Mouse (Mus musculus) kidney, adult 2 months (tissue): ENCODE results near the gene Fubp1. TPM values are rescaled to one million over a fixed set of nuclear protein-coding genes. Genes with fewer than 3 reads are reported as not detected.

Source experiments
- DNase-seq: peaks from one replicate; pipeline ENCODE4 v3.0.0; 2021
- H3K27ac ChIP-seq: fragments of 200-500 bp; 2 replicates; pipeline ENCODE4 v1.5.1; 2012; ENCODE audit warnings: low read depth, low read length, control low read depth, inconsistent platforms; ENCODE audit not compliant: insufficient read depth
- H3K27me3 ChIP-seq: fragments of 200-500 bp; replicated peaks from 2 replicates; pipeline ENCODE4 v1.6.1; 2012; ENCODE audit warnings: mild to moderate bottlenecking, moderate library complexity, low read length, inconsistent platforms; ENCODE audit not compliant: control insufficient read depth, insufficient read depth
- H3K36me3 ChIP-seq: fragments of 200-500 bp; 2 replicates; pipeline ENCODE4 v1.6.1; 2012; ENCODE audit warnings: mild to moderate bottlenecking, moderate library complexity, low read length, inconsistent platforms; ENCODE audit not compliant: control insufficient read depth, insufficient read depth
- H3K4me1 ChIP-seq: fragments of 200-500 bp; 2 replicates; pipeline ENCODE4 v1.6.1; 2011; ENCODE audit warnings: low read length; ENCODE audit not compliant: control insufficient read depth, insufficient read depth
- H3K4me3 ChIP-seq: fragments of 200-500 bp; 2 replicates; pipeline ENCODE4 v1.5.1; 2011; ENCODE audit warnings: mild to moderate bottlenecking, low read depth, low read length, control low read depth; ENCODE audit not compliant: insufficient read depth
- CTCF ChIP-seq: fragments of 200-500 bp; conservative IDR thresholded peaks from 2 replicates; pipeline ENCODE4 v1.5.1; 2011; ENCODE audit warnings: low read depth, mild to moderate bottlenecking, control low read depth, low read length, moderate library complexity, mixed read lengths; ENCODE audit not compliant: insufficient read depth, insufficient read length
- POLR2A ChIP-seq: fragments of 200-500 bp; IDR thresholded peaks from one replicate; pipeline ENCODE4 v1.6.1; 2011; ENCODE audit warnings: low read depth, low read length, control low read depth
- WGBS: fragments of 180-500 bp; shearing (Covaris S2); methylation state at CpG from one replicate; pipeline ENCODE4 v1.1.7; 2018; 5-methylcytosine and 5-hydroxymethylcytosine counted together
- polyA plus RNA-seq: library from polyadenylated mRNA; depleted of rRNA; stranded (reverse); fragments of >200 nt; gene quantifications from 2 replicates; pipeline ENCODE4 v1.2.3, GENCODE M21; 2012; rRNA removed

Gene Fubp1
- polyA plus RNA-seq, 1 experiment, result 40.8 TPM

- 82% methylated on average over 8 of the region's 8 CpGs for WGBS
These were observed 64.8 kb downstream of the Fubp1 start for GRCm38 (mm10) chr3:152275008-152275407.

GRCm38 (mm10) chr3:152276935-152277334 is 66.7 kb downstream of the Fubp1 start:
- WGBS, result 91% methylated on average over 3 of the region's 3 CpGs
- no peak overlapping the region for H3K27ac ChIP-seq
- no peaks in the 10 kb centered on the region for H3K4me1 ChIP-seq
- H3K4me3 ChIP-seq, result no peak overlapping the region
- no peak for DNase-seq
- H3K36me3 ChIP-seq, result no peaks in the 10 kb centered on the region
- TF ChIP-seq POLR2A (no peak), CTCF (no peak)
- no peaks in the 10 kb centered on the region for H3K27me3 ChIP-seq

More at GRCm38 (mm10) chr3:152275008-152275407, 64.8 kb downstream of the Fubp1 start:
- Histone ChIP-seq H3K27me3 (no peaks in the 10 kb centered on the region), H3K36me3 (no peaks in the 10 kb centered on the region), H3K4me1 (no peaks in the 10 kb centered on the region), H3K4me3 (no peak overlapping the region), H3K27ac (no peak overlapping the region)
- TF ChIP-seq POLR2A (no peak), CTCF (no peak)
- DNase-seq, result no peak

GRCm38 (mm10) chr3:152277912-152278311 is 67.7 kb downstream of the Fubp1 start:
- WGBS, result 60% methylated on average over 2 of the region's 2 CpGs
- H3K4me3 ChIP-seq, result no peak overlapping the region
- TF ChIP-seq POLR2A (no peak), CTCF (no peak)

GRCm38 (mm10) chr3:152278431-152278830 is 68.2 kb downstream of the Fubp1 start:
- Histone ChIP-seq H3K27ac (no peak overlapping the region), H3K4me3 (no peak overlapping the region), H3K36me3 (no peaks in the 10 kb centered on the region), H3K27me3 (no peaks in the 10 kb centered on the region), H3K4me1 (no peaks in the 10 kb centered on the region)
- TF ChIP-seq CTCF (no peak), POLR2A (no peak)
- 49% methylated on average over 2 of the region's 2 CpGs for WGBS
- no peak for DNase-seq

More at GRCm38 (mm10) chr3:152277912-152278311, 67.7 kb downstream of the Fubp1 start:
- Histone ChIP-seq H3K27ac (no peak overlapping the region), H3K36me3 (no peaks in the 10 kb centered on the region), H3K4me1 (no peaks in the 10 kb centered on the region), H3K27me3 (no peaks in the 10 kb centered on the region)
- DNase-seq, result no peak

- Histone ChIP-seq H3K4me3 (no peak overlapping the region), H3K4me1 (no peaks in the 10 kb centered on the region), H3K36me3 (no peaks in the 10 kb centered on the region), H3K27me3 (no peaks in the 10 kb centered on the region), H3K27ac (no peak overlapping the region)
- 41% methylated on average over 3 of the region's 3 CpGs for WGBS
- no peak for DNase-seq
- TF ChIP-seq POLR2A (no peak), CTCF (no peak)
These were observed 71.9 kb downstream of the Fubp1 start for GRCm38 (mm10) chr3:152282126-152282525.

- no peaks in the 10 kb centered on the region for H3K27me3 ChIP-seq
- no peaks in the 10 kb centered on the region for H3K36me3 ChIP-seq
- WGBS, result 94% methylated on average over 1 of the region's 1 CpGs
- no peaks in the 10 kb centered on the region for H3K4me1 ChIP-seq
- no peak overlapping the region for H3K27ac ChIP-seq
- no peak for TF ChIP-seq POLR2A
- no peak for TF ChIP-seq CTCF
- no peak for DNase-seq
- H3K4me3 ChIP-seq, result no peak overlapping the region
These were observed 74.1 kb downstream of the Fubp1 start for GRCm38 (mm10) chr3:152284306-152284705.

GRCm38 (mm10) chr3:152284759-152285158 is 74.5 kb downstream of the Fubp1 start:
- Histone ChIP-seq H3K27ac (no peak overlapping the region), H3K27me3 (no peaks in the 10 kb centered on the region), H3K4me1 (no peaks in the 10 kb centered on the region), H3K36me3 (no peaks in the 10 kb centered on the region), H3K4me3 (no peak overlapping the region)
- WGBS, result 83% methylated on average over 5 of the region's 5 CpGs
- no peak for DNase-seq
- TF ChIP-seq POLR2A (no peak), CTCF (no peak)

Other genes with a start within 250 kb of the Fubp1 start
- 109 and 146 TPM in 2 replicates for gene Gipc2, start 44.2 kb upstream of the Fubp1 start, polyA plus RNA-seq
- gene Dnajb4, start 120 bp upstream of the Fubp1 start, polyA plus RNA-seq, result 5.5 and 9.8 TPM in 2 replicates
- 0.11 and 0.38 TPM in 2 replicates for gene Nexn, start 55.9 kb downstream of the Fubp1 start, polyA plus RNA-seq
- gene Miga1, start 130.0 kb downstream of the Fubp1 start, polyA plus RNA-seq, result 10.1 and 10.6 TPM in 2 replicates
- 21.0 and 23.7 TPM in 2 replicates for gene Usp33, start 136.1 kb downstream of the Fubp1 start, polyA plus RNA-seq
- gene Zzz3, start 185.1 kb downstream of the Fubp1 start, polyA plus RNA-seq, result 19.1 and 19.5 TPM in 2 replicates